Mouse (Mus musculus) heart, embryonic 12.5 days (tissue): ENCODE data around the gene Utp20. TPM values are rescaled to one million over a fixed set of nuclear protein-coding genes. Genes with fewer than 3 reads are reported as not detected.
A peak's percentile ranks its signal among the peaks of the same experiment; 100 is the strongest.
"Not testable (repeated sequence)": the region's sequence is repeated elsewhere in the genome, so short reads cannot be mapped to it uniquely, and the experiment has no call there.

Source experiments
- ATAC-seq: fragments of 200-750 bp; cut with Nextera tagmentation; 2 replicates; pipeline ENCODE4 v1.8.0; 2017; ENCODE audit warnings: moderate TSS enrichment, moderate library complexity; ENCODE audit not compliant: insufficient number of reproducible peaks, low FRiP score
- H3K27ac ChIP-seq: fragments of 300-500 bp; sonication (generic); 2 replicates; pipeline ENCODE4 v1.5.1; 2016; ENCODE audit warnings: mild to moderate bottlenecking, moderate library complexity; ENCODE audit not compliant: poor library complexity, severe bottlenecking
- H3K27me3 ChIP-seq: fragments of 300-500 bp; sonication (generic); replicated peaks from 2 replicates; pipeline ENCODE4 v1.6.1; 2016; ENCODE audit warnings: mild to moderate bottlenecking, moderate library complexity
- H3K36me3 ChIP-seq: fragments of 300-500 bp; sonication (generic); 2 replicates; pipeline ENCODE4 v1.6.1; 2016; ENCODE audit warnings: mild to moderate bottlenecking, moderate library complexity
- H3K4me1 ChIP-seq: fragments of 300-500 bp; sonication (generic); replicated peaks from 2 replicates; pipeline ENCODE4 v1.6.1; 2016; ENCODE audit warnings: mild to moderate bottlenecking
- H3K4me2 ChIP-seq: fragments of 300-500 bp; sonication (generic); 2 replicates; pipeline ENCODE4 v1.6.1; 2016; ENCODE audit warnings: mild to moderate bottlenecking, moderate library complexity
- H3K4me3 ChIP-seq: fragments of 300-500 bp; sonication (generic); 2 replicates; pipeline ENCODE4 v1.5.1; 2016; ENCODE audit warnings: mild to moderate bottlenecking
- H3K9ac ChIP-seq: fragments of 300-500 bp; sonication (generic); 2 replicates; pipeline ENCODE4 v1.6.1; 2016; ENCODE audit warnings: mild to moderate bottlenecking, moderate library complexity
- H3K9me3 ChIP-seq: fragments of 300-500 bp; sonication (generic); replicated peaks from 2 replicates; pipeline ENCODE4 v1.6.1; 2016; ENCODE audit warnings: mild to moderate bottlenecking, moderate library complexity
- WGBS: fragments of 180-500 bp; shearing (Covaris S2); methylation state at CpG from one replicate; pipeline ENCODE4 v1.1.7; 2016; 5-methylcytosine and 5-hydroxymethylcytosine counted together
- polyA plus RNA-seq: library from polyadenylated mRNA; unstranded; fragments of >200 nt; fragmentation: Nextera tagmentation; extraction: Ambion mirVana; gene quantifications from 2 replicates; pipeline ENCODE4 v1.2.1, GENCODE M21; 2016

Gene Utp20
- polyA plus RNA-seq, 1 experiment from 2014 or later: 17.3 TPM

- Histone ChIP-seq H3K27me3 (no peaks in the 10 kb centered on the region), H3K4me2 (no peak overlapping the region), H3K9me3 (no peaks in the 10 kb centered on the region), H3K9ac (no peak overlapping the region), H3K4me1 (no peaks in the 10 kb centered on the region), H3K27ac (no peak overlapping the region), H3K4me3 (no peak overlapping the region), H3K36me3 (peaks cover 58% of the 10 kb centered on the region)
- no peak for ATAC-seq
- WGBS: 94% methylated on average over 1 of the region's 1 CpGs
Measured at GRCm38 (mm10) chr10:88739818-88740217, 86.8 kb downstream of the Utp20 start.

DNA sequence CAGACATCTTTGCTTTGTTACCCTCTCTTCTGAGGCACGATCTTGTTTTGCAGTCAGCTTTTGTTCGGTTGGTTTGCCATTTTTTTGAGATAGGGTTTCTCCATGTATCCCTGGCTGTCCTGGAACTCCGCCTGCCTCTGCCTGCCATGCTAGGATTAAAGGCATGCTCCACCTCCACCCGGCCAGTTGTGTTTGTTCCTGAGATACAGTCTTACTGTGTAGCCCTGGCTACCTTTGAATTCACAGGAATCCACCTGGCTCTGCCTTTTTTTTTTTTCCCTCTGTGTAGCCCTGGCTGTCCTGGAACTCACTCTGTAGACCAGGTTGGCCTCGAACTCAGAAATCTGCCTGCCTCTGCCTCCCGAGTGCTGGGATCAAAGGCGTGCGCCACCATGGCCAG lies 87.5 kb downstream of the Utp20 start:
- not testable (repeated sequence) for H3K4me2 ChIP-seq, ATAC-seq, H3K27ac ChIP-seq, H3K27me3 ChIP-seq, H3K9me3 ChIP-seq, H3K4me1 ChIP-seq, H3K4me3 ChIP-seq, H3K9ac ChIP-seq
- WGBS: 94% methylated on average over 8 of the region's 8 CpGs
- peaks cover 51% of the 10 kb centered on the region for H3K36me3 ChIP-seq

DNA sequence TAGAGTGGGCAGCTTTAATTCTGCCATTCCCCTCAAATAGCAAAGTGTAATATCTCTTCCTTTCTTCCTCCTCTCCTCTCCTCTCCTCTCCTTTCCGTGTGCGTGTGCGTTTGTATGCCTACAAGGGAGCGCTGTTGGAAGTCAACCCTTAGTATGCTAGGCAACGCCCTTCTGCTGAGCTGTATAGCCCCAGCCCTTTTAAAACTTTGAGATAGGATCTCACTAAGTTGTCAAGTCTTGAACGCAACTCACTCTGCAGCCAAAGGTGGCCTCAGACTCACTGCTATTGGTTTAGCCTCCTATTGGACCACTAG lies 94.3 kb downstream of the Utp20 start:
- Histone ChIP-seq H3K27me3 (no peaks in the 10 kb centered on the region; the same call in 1 of the 2 replicates), H3K4me3 (peak overlapping the region; percentile 99), H3K4me1 (peaks cover 15% of the 10 kb centered on the region), H3K9me3 (no peaks in the 10 kb centered on the region), H3K36me3 (peaks cover 9% of the 10 kb centered on the region), H3K9ac (peak overlapping the region; percentile 99), H3K27ac (no peak overlapping the region), H3K4me2 (peak overlapping the region; percentile 93)
- ATAC-seq: 0 out of 2 replicates have a peak, but pooled peaks have one; percentile 33
- WGBS: 7% methylated on average over 6 of the region's 6 CpGs

DNA sequence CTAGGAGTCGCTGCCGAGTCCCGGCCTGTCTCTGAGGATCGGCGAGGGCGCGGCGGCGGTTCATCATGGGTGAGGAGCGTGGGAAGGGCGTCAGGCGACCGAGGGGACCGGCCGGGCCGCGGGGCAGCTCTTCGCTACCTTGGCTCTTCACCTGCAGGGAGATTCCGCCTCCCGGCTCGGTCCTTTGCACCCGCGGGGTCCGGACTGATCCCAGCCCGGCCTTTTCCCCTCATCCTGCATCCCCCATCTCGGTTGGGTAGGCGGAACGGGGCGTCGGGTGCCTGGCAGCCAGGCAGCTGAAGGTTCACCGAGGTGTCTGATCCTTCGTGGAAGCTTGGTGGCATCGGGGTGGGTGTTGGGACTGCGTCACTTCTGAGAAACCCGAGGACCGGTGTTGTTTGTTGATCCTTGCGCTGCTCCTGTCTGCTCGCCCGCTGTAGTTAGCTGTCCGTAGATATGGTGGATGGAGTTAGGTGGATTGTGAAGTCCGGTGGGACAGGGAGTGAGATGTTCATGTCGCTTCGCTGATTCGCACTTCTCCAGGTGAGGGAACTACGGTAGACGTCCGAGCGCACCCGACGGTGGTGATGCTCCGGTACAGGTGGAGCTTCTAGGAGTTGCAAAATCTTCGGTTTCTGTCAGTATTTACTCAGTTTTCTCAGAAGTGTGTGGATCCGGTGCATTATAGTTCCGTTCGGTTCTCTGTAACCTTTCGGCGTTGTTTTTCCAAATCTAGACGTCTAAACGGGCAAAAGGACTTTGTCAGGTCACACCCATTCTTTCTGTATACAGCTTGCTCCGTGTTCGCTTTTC lies 94.9 kb downstream of the Utp20 start:
- Histone ChIP-seq H3K4me2 (peak overlapping the region; percentile 93), H3K27me3 (no peaks in the 10 kb centered on the region; the same call in 1 of the 2 replicates), H3K9ac (peak overlapping the region; percentile 99), H3K9me3 (no peaks in the 10 kb centered on the region), H3K36me3 (peaks cover 3% of the 10 kb centered on the region; the same call in 1 of the 2 replicates), H3K4me3 (peak overlapping the region; percentile 99), H3K4me1 (peaks cover 15% of the 10 kb centered on the region), H3K27ac (peak overlapping the region; percentile 81)
- ATAC-seq: peak; percentile 43
- 2% methylated on average over 61 of the region's 61 CpGs for WGBS

GRCm38 (mm10) chr10:88730571-88731495 lies 95.8 kb downstream of the Utp20 start, which contains the start of gene Arl1:
Gene Arl1 (plus strand): TSS chr10:88730858.
- H3K4me1 ChIP-seq: peaks cover 15% of the 10 kb centered on the region
- WGBS: under 1% methylated on average over 65 of the region's 65 CpGs
- no peaks in the 10 kb centered on the region for H3K36me3 ChIP-seq
- H3K27ac ChIP-seq: peak within 1 kb of the TSS; percentile 81
- H3K4me2 ChIP-seq: peak within 1 kb of the TSS; percentile 93
- H3K9me3 ChIP-seq: no peaks in the 10 kb centered on the region
- H3K4me3 ChIP-seq: peak within 1 kb of the TSS; percentile 99
- no peaks in the 10 kb centered on the region; the same call in 1 of the 2 replicates for H3K27me3 ChIP-seq
- peak within 1 kb of the TSS; percentile 99 for H3K9ac ChIP-seq
- ATAC-seq: peak; percentile 93

DNA sequence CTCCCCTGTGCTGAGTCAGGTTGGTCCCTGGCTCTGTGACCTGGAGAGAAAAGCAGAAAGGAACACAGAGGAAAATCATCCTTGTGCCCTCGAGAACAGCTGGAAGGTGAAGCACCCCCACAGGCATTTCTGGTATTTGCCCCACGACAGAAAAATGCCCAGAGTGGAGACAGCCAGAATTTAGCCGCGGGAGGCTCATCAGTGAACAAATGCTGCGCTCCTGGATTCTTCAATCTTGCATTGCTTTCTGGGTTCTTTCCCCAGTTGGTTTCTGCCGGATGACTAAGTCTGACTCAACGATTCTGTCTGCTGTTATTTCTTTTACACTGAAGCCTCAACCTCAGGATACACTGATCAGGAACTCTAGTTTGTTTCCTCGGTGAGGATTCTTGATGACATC lies 98.4 kb downstream of the Utp20 start:
- no peak overlapping the region for H3K4me3 ChIP-seq
- no peak overlapping the region for H3K27ac ChIP-seq
- no peak for ATAC-seq
- H3K9me3 ChIP-seq: no peaks in the 10 kb centered on the region
- peaks cover 9% of the 10 kb centered on the region for H3K27me3 ChIP-seq
- 59% methylated on average over 8 of the region's 8 CpGs for WGBS
- H3K36me3 ChIP-seq: no peaks in the 10 kb centered on the region
- H3K4me2 ChIP-seq: no peak overlapping the region
- peaks cover 12% of the 10 kb centered on the region for H3K4me1 ChIP-seq
- no peak overlapping the region for H3K9ac ChIP-seq

DNA sequence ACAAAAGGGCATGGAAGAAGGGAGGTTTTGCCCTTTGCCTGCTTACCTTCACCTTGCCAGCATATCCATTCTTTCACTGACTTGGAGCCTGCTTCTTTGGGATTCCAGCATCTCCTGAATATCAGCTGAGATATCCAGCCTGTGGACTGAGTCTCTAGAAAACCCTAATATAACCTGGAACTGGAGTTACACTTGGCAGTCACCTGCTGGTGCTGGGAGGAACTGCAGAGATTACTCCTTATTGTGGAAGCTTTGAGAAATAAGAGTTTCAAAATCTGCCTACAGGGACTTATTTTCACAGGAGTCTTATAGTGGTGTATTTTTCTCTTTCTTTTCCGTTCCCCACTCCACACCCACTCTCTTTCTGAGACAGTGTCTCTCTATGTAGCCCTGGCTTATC lies 99.5 kb downstream of the Utp20 start:
- Histone ChIP-seq H3K4me3 (no peak overlapping the region), H3K9ac (no peak overlapping the region), H3K4me2 (no peak overlapping the region), H3K4me1 (peaks cover 5% of the 10 kb centered on the region; the same call in 1 of the 2 replicates), H3K27ac (no peak overlapping the region), H3K36me3 (no peaks in the 10 kb centered on the region), H3K9me3 (no peaks in the 10 kb centered on the region), H3K27me3 (peaks cover 9% of the 10 kb centered on the region)
- 39% methylated on average over 1 of the region's 1 CpGs for WGBS
- no peak for ATAC-seq

- no peak overlapping the region for H3K4me3 ChIP-seq
- H3K4me1 ChIP-seq: peaks cover 2% of the 10 kb centered on the region; the same call in 1 of the 2 replicates
- H3K4me2 ChIP-seq: no peak overlapping the region
- no peak overlapping the region for H3K27ac ChIP-seq
- no peak overlapping the region for H3K9ac ChIP-seq
- 47% methylated on average over 2 of the region's 2 CpGs for WGBS
- no peaks in the 10 kb centered on the region for H3K36me3 ChIP-seq
- ATAC-seq: no peak
- H3K9me3 ChIP-seq: no peaks in the 10 kb centered on the region
- H3K27me3 ChIP-seq: peaks cover 9% of the 10 kb centered on the region
Measured at GRCm38 (mm10) chr10:88725343-88725742, 101.3 kb downstream of the Utp20 start.

- Histone ChIP-seq H3K4me3 (no peak overlapping the region), H3K36me3 (no peaks in the 10 kb centered on the region), H3K27ac (no peak overlapping the region), H3K4me1 (no peaks in the 10 kb centered on the region), H3K4me2 (no peak overlapping the region), H3K27me3 (0 out of 2 replicates have a peak, but pooled peaks cover 12% of the 10 kb centered on the region), H3K9ac (no peak overlapping the region), H3K9me3 (no peaks in the 10 kb centered on the region)
- ATAC-seq: no peak
- 68% methylated on average over 1 of the region's 1 CpGs for WGBS
Measured at GRCm38 (mm10) chr10:88719618-88720017, 107.0 kb downstream of the Utp20 start.

DNA sequence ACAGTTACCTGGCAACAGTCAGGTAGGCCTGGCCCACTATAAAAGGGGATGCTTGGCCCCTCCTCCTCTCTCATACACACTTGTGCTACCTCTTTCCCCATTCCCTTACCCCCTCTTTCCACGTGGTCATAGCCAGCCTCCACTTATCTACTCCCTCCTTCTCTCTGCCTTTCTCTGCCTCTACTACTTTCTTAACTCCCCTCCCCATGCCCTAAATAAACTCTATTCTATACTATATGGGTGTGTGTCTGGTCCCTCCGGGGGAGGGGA lies 108.9 kb downstream of the Utp20 start:
- Histone ChIP-seq H3K9ac (no peak overlapping the region), H3K4me3 (no peak overlapping the region)

More for the DNA sequence above, 108.9 kb downstream of the Utp20 start:
- no peaks in the 10 kb centered on the region for H3K9me3 ChIP-seq
- H3K27ac ChIP-seq: no peak overlapping the region
- 52% methylated on average over 2 of the region's 2 CpGs for WGBS
- H3K36me3 ChIP-seq: no peaks in the 10 kb centered on the region
- 0 out of 2 replicates have a peak, but pooled peaks cover 4% of the 10 kb centered on the region for H3K27me3 ChIP-seq
- H3K4me2 ChIP-seq: no peak overlapping the region
- no peak for ATAC-seq
- H3K4me1 ChIP-seq: no peaks in the 10 kb centered on the region
